Mouse (Mus musculus) CD4-positive, CD25-positive, alpha-beta regulatory T cell, adult 4 months (primary cell): ENCODE measurements around the gene Slain1. TPM values are rescaled to one million over a fixed set of nuclear protein-coding genes. Genes with fewer than 3 reads are reported as not detected.

ENCODE experiments used
- ATAC-seq: one replicate; pipeline ENCODE4 v1.8.0; 2017
- polyA plus RNA-seq, 2 experiments: library from polyadenylated mRNA; unstranded; fragments of 100-300 nt; shearing (Covaris generic); gene quantifications; one replicate each; pipeline ENCODE4 v1.2.1; 2017

Gene Slain1
- polyA plus RNA-seq, 2 experiments from 2014 or later: 10.2 to 20.0 TPM

- peak; percentile 50 for ATAC-seq
Measured at GRCm38 (mm10) chr14:103667036-103667435, 17.0 kb downstream of the Slain1 start.

GRCm38 (mm10) chr14:103679395-103680217, 29.6 kb downstream of the Slain1 start:
- no peak for ATAC-seq

- ATAC-seq: no peak
Measured at GRCm38 (mm10) chr14:103680285-103680819, 30.3 kb downstream of the Slain1 start.

DNA sequence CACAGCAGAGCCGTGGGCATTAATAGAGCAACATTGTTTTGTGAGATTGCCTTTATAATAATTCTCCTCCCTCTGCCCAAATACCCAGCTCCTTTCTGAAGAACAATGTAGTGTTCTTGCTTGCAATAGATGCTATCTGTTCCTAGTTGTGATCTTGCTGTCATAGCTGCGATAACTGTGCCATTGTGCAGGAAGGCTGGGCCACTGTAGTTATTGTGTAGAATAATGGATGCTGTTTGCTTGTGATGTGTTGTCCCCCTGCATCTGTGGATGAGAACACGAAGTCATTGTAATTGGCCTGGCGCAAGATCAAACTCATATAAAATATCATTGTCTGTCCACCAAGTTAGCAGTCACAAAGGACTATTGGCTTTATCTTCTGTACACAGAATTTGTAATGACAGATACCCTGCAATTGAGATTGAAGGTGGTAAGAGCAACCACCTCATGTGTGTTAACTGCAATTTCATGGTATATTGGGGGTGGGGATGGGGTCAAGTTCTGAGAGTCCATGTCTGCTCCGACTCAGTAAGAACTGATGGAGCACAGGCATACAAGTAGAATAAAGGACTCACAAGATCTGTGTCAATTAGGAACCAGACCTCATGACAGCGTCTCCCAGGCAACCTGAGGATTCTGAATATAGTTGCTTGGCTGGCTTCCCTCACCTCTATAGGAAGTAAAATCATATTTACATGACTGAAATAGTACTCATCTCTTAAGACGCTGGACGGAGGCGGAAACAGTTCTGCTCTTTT, 32.8 kb downstream of the Slain1 start:
- ATAC-seq: no peak

- no peak for ATAC-seq
Measured at GRCm38 (mm10) chr14:103686994-103687393, 37.0 kb downstream of the Slain1 start.

DNA sequence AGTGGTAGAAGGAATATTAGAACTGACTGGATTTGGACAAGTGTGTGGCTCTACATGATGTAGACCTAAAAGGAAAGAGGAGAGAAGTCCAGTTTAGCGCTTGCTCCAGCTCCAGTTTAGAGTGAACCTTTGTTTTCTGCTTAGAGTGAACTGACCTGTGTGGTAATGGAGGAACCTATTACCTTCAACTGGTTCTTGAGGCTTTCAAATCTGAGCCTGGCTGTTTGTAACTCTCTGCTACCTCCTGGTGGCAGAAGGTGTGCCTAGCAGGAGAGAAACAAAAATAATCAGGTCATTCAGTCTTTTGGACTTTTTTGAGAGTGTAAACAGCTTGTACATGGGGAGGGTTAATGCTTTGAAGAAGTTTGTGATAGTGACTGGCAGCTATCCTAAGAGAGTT, 44.3 kb downstream of the Slain1 start:
- ATAC-seq: peak; percentile 92

DNA sequence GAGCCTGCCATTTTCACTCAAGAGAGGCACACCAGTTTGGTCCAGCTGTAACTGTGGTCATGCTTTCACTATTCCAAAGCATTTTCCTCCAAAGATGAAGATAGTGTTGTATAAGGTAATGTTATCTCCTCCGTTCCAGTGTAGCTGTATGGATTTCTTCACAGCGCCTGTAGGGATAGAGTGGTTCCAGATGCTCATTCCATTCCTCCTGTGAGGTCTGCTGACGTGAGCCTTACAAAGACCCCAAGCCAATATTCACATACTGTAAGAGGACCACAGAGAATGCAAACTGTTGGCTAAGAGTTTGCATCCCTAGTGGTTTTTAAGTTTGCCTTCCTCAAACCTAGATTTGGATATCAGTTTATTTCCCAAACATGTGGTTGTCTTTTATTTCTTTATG, 45.6 kb downstream of the Slain1 start:
- no peak for ATAC-seq

GRCm38 (mm10) chr14:103697101-103697500, 47.1 kb downstream of the Slain1 start:
- no peak for ATAC-seq

GRCm38 (mm10) chr14:103699308-103699707, 49.3 kb downstream of the Slain1 start:
- ATAC-seq: no peak

DNA sequence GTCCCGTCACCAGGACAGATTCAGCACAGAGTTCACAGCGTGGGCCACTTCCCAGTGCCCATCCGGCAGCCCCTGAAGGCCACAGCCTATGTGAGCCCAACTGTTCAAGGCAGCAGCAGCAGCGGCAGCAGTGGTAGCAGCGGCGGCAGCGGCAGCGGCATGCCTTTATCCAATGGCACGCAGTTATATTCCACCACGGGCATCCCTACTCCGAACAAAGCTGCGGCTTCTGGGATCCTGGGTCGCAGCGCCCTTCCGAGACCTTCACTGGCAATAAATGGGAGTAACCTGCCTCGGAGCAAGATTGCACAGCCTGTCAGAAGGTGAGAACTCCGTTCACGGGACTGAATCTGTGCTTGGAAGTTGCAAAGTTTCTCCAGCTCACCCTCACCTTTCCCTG, 52.5 kb downstream of the Slain1 start:
- no peak for ATAC-seq

GRCm38 (mm10) chr14:103704771-103705170, 54.7 kb downstream of the Slain1 start:
- no peak for ATAC-seq

DNA sequence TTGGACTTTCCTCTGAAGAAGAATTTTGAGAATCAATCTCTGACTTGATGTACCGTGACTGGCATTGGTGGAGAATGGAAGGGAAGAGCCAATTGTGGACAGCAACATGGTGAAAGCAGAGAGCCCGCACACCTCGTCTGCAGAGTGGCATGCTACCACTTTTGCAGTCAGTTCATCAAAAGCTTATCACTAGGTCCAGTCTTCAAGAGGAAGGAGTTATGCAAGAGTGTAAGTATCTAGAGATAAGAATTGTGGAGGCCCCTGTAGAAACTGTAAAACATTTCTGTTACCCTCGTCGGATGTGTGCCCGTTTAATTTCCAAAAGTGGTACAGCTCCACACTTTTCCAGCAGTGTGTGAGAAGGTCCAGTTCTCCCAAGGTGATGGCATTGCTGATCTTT, 56.3 kb downstream of the Slain1 start:
- no peak for ATAC-seq

GRCm38 (mm10) chr14:103708601-103709000, 58.6 kb downstream of the Slain1 start:
- ATAC-seq: no peak

- ATAC-seq: peak; percentile 39
Measured at GRCm38 (mm10) chr14:103709261-103709660, 59.2 kb downstream of the Slain1 start.

DNA sequence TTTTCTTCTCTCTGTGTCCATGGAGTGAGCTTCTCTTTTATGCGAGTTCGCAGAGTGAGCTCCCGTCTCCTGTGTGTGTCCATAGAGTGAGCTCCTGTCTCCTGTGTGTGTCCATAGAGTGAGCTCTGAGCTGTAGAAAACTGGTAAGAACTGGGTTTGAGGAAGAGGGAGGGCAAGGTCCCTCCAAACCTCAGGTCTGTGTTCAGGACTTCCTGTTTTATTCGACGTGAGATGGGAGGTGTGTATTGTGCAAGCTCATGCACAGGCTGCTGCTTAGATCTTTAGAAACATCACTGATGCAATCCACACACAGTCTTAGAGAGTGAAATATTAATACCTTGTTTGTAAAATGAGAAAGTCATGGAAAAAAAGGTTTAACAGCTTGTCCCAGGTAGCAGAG, 63.0 kb downstream of the Slain1 start:
- ATAC-seq: no peak

DNA sequence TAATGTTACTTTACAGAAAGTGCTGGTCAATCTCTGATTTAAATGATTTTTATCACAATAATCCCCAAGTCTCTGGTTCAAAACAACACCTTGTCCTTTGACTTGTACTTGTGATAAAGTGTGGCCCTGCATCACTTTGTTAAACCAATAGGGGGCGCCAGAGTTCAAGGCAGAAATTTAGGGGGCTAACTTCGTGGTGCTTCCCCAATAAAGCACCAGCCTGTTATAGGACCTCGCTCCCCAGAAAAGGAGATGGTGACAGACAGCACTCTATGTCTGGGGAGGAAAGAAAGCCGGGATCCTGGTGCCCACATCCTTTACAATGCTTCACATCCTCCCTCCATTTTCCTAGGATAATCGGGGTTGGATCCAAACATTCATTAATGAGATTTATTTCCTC, 67.5 kb downstream of the Slain1 start:
- peak; percentile 22 for ATAC-seq

GRCm38 (mm10) chr14:103717979-103718378, 68.0 kb downstream of the Slain1 start:
- no peak for ATAC-seq

DNA sequence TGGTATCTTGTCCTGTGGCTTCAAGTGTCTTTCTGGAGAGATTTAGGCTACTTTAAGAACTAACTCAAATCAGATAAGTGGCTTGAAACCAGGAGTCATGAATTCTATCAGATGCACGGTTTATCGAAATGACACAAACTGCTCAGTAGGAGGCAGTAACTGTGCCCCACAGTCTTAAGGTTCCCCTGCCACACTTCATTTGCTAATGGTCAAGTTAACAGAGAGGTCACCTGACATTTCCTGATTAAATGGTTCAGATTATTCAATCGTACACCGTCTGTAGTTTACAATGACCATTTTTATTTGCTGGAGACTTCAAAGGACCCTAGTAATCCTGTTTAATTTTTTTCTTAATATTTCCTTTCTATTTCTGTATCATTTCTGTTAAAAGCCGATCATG, 68.4 kb downstream of the Slain1 start:
- ATAC-seq: no peak

DNA sequence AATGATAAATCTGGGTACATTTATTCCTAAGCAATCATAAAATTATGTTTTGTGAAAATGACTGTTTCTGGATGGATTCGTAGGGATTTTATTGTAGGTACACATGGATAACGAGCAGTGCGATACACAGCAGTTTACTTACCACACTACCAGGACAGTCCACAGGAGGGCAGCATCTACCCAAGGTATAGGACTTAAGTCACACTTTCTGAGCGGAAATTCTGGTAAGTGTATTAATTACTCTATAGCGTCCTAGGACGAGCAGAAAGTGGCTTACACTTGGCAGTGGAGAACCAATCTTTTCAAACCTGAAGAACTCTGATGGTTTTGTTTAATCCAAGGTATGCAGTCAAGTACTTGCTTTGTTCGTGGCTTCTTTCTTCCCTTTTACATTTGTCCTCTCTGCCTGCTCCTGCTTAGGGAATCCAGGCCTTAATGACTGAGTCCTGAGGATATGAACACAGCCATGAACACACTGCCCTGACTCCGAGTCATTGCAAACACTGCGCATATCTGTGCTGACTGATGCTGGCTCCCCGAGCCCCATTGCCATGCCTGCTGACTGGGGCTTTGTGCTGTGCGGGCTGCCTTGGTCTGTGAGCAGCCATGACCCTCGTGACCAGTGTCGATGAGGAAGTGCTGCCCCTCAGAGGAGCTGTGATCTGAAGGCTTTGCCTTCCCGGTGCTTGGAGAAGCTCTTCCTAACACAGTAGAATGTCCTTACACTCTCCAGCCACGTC, 69.0 kb downstream of the Slain1 start:
- peak; percentile 95 for ATAC-seq

GRCm38 (mm10) chr14:103720163-103720562, 70.1 kb downstream of the Slain1 start:
- ATAC-seq: no peak

GRCm38 (mm10) chr14:103720637-103721355, 70.8 kb downstream of the Slain1 start:
- ATAC-seq: peak; percentile 26

- ATAC-seq: no peak
Measured at GRCm38 (mm10) chr14:103723314-103723713, 73.3 kb downstream of the Slain1 start.
